Mouse (Mus musculus) thymus, adult 2 months (tissue): ENCODE measurements at regions not wholly inside any gene's neighbourhood (a gene's known extent, or its start where the extent isn't known, plus 50 kb on each side); places are given as distances from the start of the nearest gene placed in this dataset.
A peak's percentile ranks its signal among the peaks of the same experiment; 100 is the strongest.

Source experiments
- DNase-seq: peaks from one replicate; pipeline ENCODE4 v3.0.0; 2021
- H3K27ac ChIP-seq: fragments of 200-500 bp; 2 replicates; pipeline ENCODE4 v1.5.1; 2012; ENCODE audit warnings: low read length, control low read depth; ENCODE audit not compliant: control insufficient read depth, insufficient read depth
- H3K27me3 ChIP-seq: fragments of 200-500 bp; 2 replicates; pipeline ENCODE4 v1.6.1; 2012; ENCODE audit warnings: mild to moderate bottlenecking, low read length, moderate library complexity, mixed read lengths; ENCODE audit not compliant: control insufficient read depth, insufficient read depth
- H3K36me3 ChIP-seq: fragments of 200-500 bp; 2 replicates; pipeline ENCODE4 v1.6.1; 2012; ENCODE audit warnings: mild to moderate bottlenecking, low read length, moderate library complexity; ENCODE audit not compliant: control insufficient read depth, insufficient read depth
- H3K4me1 ChIP-seq: fragments of 200-500 bp; replicated peaks from 2 replicates; pipeline ENCODE4 v1.6.1; 2012; ENCODE audit warnings: low read length; ENCODE audit not compliant: control insufficient read depth, insufficient read depth
- H3K4me3 ChIP-seq: fragments of 200-500 bp; 2 replicates; pipeline ENCODE4 v1.5.1; 2012; ENCODE audit warnings: mild to moderate bottlenecking, low read length, control low read depth, moderate library complexity; ENCODE audit not compliant: control insufficient read depth, insufficient read depth
- CTCF ChIP-seq: fragments of 200-500 bp; IDR thresholded peaks from 2 replicates; pipeline ENCODE4 v1.5.1; 2012; ENCODE audit warnings: mild to moderate bottlenecking, control low read depth, low read length, moderate library complexity, borderline replicate concordance; ENCODE audit not compliant: control insufficient read depth, poor library complexity, insufficient read depth; ENCODE audit errors: extremely low read depth
- POLR2A ChIP-seq: fragments of 200-500 bp; IDR thresholded peaks from 2 replicates; pipeline ENCODE4 v1.6.1; 2012; ENCODE audit warnings: mild to moderate bottlenecking, low read length, control low read depth, moderate library complexity; ENCODE audit not compliant: control insufficient read depth, poor library complexity, insufficient read depth; ENCODE audit errors: extremely low read depth
- WGBS: fragments of 180-500 bp; shearing (Covaris S2); methylation state at CpG from one replicate; pipeline ENCODE4 v1.1.7; 2018; 5-methylcytosine and 5-hydroxymethylcytosine counted together

GRCm38 (mm10) chr4:32147146-32147545 lies 91.5 kb upstream of the Bach2 start:
- H3K4me3 ChIP-seq: no peak overlapping the region
- H3K4me1 ChIP-seq: peaks cover 14% of the 10 kb centered on the region; the same call in 1 of the 2 replicates
- TF ChIP-seq CTCF (no peak), POLR2A (no peak)
- DNase-seq: no peak
- no peaks in the 10 kb centered on the region for H3K36me3 ChIP-seq
- H3K27ac ChIP-seq: no peak overlapping the region
- H3K27me3 ChIP-seq: no peaks in the 10 kb centered on the region
- 82% methylated on average over 1 of the region's 1 CpGs for WGBS

DNA sequence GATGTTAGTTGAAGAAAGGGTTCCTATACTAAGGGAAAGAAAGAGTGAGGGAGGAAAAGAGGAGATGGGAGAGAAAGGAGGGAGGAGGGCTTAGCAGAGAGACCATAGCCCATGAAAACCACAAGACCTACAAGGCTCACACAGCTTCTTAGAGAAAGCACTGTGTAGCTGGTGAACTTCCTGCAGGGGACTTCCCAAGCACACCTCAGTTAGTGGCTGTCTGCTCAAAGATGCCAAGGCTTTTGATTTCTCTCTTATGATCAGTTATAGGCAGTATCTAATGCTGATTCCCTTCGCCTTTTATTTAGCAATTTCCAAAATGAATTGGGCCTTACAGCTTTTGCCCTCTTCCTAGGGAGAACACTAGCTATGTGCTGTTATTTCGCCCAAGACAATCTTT lies 90.0 kb upstream of the Bach2 start:
- H3K4me1 ChIP-seq: peaks cover 14% of the 10 kb centered on the region; the same call in 1 of the 2 replicates
- TF ChIP-seq CTCF (no peak), POLR2A (no peak)
- no peak overlapping the region for H3K4me3 ChIP-seq
- H3K36me3 ChIP-seq: no peaks in the 10 kb centered on the region
- no peak for DNase-seq
- no peaks in the 10 kb centered on the region for H3K27me3 ChIP-seq
- WGBS: 84% methylated on average over 2 of the region's 2 CpGs
- no peak overlapping the region for H3K27ac ChIP-seq

DNA sequence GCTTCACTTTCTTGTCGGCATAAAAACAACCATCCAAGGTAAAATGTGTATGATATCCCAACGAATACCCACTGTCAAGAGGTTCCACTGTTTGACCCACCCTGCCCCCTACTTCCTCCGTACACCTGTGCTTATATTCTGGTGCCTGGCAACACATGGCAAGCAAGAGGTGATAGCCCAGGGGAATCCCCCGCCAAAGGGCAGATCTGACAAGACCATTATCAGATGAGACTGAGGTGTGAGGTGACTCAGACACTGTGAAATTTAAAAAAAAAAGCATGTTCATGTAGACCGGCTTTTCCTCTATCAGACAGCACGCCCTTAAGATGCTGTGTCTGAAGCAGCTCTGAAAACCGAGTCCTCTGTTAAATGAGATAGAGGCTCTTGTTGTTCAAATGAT lies 89.4 kb upstream of the Bach2 start:
- peaks cover 14% of the 10 kb centered on the region; the same call in 1 of the 2 replicates for H3K4me1 ChIP-seq
- 61% methylated on average over 7 of the region's 7 CpGs for WGBS

DNA sequence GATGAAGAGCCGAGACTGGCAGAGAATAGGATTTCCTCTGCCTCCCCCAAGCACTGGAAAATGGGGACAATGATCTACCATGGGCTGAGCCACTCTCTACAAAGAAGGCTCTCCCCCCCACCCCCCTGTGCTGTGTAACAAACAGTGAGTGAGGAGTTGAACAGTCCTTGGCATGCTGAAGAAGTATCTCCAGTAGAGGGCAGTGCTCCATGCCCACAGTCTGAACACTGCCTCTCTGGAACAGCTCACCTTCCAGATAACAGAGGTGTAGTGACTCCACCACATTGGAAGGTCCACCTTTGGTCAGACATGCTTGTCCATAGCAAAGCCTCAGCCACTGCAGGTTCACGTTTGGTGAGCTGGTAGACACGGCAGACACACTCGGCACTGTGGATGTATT lies 85.2 kb upstream of the Bach2 start:
- no peaks in the 10 kb centered on the region for H3K27me3 ChIP-seq
- WGBS: 80% methylated on average over 4 of the region's 4 CpGs
- no peak overlapping the region for H3K27ac ChIP-seq
- no peak overlapping the region for H3K4me3 ChIP-seq
- peak; percentile 49 for DNase-seq
- TF ChIP-seq CTCF (peak; percentile 58; the same call in 1 of the 2 replicates), POLR2A (no peak)
- peaks cover 15% of the 10 kb centered on the region for H3K4me1 ChIP-seq
- H3K36me3 ChIP-seq: no peaks in the 10 kb centered on the region

More for the DNA sequence above, 89.4 kb upstream of the Bach2 start:
- no peaks in the 10 kb centered on the region for H3K27me3 ChIP-seq
- no peak overlapping the region for H3K27ac ChIP-seq
- no peak for TF ChIP-seq CTCF
- TF ChIP-seq POLR2A: no peak
- DNase-seq: no peak
- no peak overlapping the region for H3K4me3 ChIP-seq
- no peaks in the 10 kb centered on the region for H3K36me3 ChIP-seq

DNA sequence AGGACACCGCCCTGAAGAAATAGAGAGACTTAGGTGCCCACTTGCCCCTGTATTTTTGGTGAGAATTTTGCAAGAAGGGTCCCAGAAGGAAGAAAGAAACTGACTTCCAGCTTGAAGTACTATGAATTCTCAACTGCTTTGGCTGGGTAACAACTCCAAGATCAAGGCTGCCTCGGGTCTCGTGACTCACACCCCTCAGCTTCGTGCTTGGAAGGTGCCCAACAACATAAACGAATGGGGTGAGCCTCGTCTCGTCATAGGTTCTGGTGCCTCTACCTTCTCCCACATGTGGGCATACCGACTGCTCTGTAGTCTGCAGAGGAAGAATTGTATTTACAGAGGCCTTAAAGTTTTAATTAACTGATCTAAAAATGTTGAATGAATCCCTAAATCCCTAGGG lies 81.6 kb upstream of the Bach2 start:
- 84% methylated on average over 8 of the region's 8 CpGs for WGBS
- H3K36me3 ChIP-seq: no peaks in the 10 kb centered on the region
- peaks cover 26% of the 10 kb centered on the region for H3K4me1 ChIP-seq
- DNase-seq: no peak
- no peaks in the 10 kb centered on the region for H3K27me3 ChIP-seq
- H3K4me3 ChIP-seq: no peak overlapping the region
- TF ChIP-seq CTCF: no peak
- TF ChIP-seq POLR2A: no peak
- no peak overlapping the region for H3K27ac ChIP-seq

DNA sequence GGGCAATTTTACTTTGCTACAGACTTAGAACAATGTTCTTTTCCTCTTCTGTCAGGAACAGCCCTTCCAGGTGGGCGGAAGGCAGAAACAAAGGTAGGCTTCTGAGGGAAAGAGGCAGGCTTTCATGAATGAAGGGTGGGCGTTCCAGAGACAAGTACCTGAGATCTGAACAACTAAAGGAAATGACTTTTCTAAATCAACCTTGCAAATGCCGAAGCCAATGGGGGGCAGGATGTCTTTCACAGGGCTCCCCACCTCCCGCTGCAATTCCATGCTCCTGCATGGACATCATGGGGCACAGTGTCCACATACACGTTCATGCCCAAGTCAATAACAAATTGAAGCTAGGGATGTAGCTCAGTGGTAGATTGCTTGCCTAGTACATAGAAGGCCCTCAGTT lies 80.2 kb upstream of the Bach2 start:
- H3K4me1 ChIP-seq: peaks cover 34% of the 10 kb centered on the region
- no peaks in the 10 kb centered on the region for H3K27me3 ChIP-seq
- DNase-seq: no peak
- no peak overlapping the region for H3K4me3 ChIP-seq
- WGBS: 81% methylated on average over 5 of the region's 5 CpGs
- H3K27ac ChIP-seq: no peak overlapping the region; the same call in 1 of the 2 replicates
- TF ChIP-seq POLR2A (no peak), CTCF (no peak)
- no peaks in the 10 kb centered on the region for H3K36me3 ChIP-seq

DNA sequence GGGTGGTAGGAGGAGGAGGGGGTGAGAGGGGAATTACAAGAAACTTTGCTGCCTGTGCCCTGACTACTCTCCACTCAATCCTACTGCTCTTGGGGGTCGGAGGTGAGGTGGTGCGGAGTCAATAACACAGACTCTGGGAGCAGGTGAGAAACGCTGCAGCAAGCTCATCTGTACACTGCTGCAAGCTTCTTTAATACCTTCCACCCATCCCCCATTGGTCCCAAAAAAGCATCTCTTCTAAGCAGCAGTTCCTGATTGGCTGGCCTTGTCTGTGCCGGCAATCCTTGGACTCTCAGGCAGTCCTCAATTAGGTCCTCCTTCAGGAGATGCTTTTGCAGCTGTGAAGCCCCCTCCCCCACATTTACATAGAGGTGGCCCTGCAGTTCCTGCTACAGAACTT lies 79.7 kb upstream of the Bach2 start:
- DNase-seq: no peak
- H3K36me3 ChIP-seq: no peaks in the 10 kb centered on the region
- over 99% methylated on average over 4 of the region's 4 CpGs for WGBS
- TF ChIP-seq POLR2A: no peak
- no peak for TF ChIP-seq CTCF
- peaks cover 37% of the 10 kb centered on the region for H3K4me1 ChIP-seq
- H3K27me3 ChIP-seq: no peaks in the 10 kb centered on the region
- no peak overlapping the region for H3K27ac ChIP-seq
- H3K4me3 ChIP-seq: no peak overlapping the region
